Mouse (Mus musculus) MEL (cell line): Measurements from ENCODE around the gene Bsn.

Experiments
- CTCF ChIP-seq, 3 experiments: IDR thresholded peaks in 2 of 3; conservative IDR thresholded peaks in 1 of 3; 2 replicates each; pipeline ENCODE4 v1.5.1; 2011 to 2012; ENCODE audit warnings: low read length in 3 of 3, low read depth in 2 of 3, mild to moderate bottlenecking in 2 of 3, improper control_type of control experiment in 1 of 3, inconsistent platforms in 1 of 3, mixed read lengths in 1 of 3, moderate library complexity in 1 of 3; ENCODE audit not compliant: control insufficient read depth in 1 of 3, insufficient read depth in 1 of 3, poor library complexity in 1 of 3, severe bottlenecking in 1 of 3
- EP300 ChIP-seq, 2 experiments: IDR thresholded peaks; 2 replicates each; pipeline ENCODE4 v1.6.1; 2011; ENCODE audit warnings: improper control_type of control experiment in 2 of 2, low read length in 2 of 2, low read depth in 1 of 2, mild to moderate bottlenecking in 1 of 2
- GATA1 ChIP-seq: IDR thresholded peaks from 2 replicates; pipeline ENCODE4 v1.6.1; 2011; ENCODE audit warnings: low read depth, low read length, improper control_type of control experiment
- KAT2A ChIP-seq: conservative IDR thresholded peaks from 2 replicates; pipeline ENCODE4 v1.6.1; 2012; ENCODE audit warnings: low read depth, low read length, improper control_type of control experiment, inconsistent platforms
- NRF1 ChIP-seq: IDR thresholded peaks from 2 replicates; pipeline ENCODE4 v1.6.1; 2014; ENCODE audit warnings: low read depth, mild to moderate bottlenecking, inconsistent platforms, low read length, improper control_type of control experiment, moderate library complexity; ENCODE audit not compliant: poor library complexity, insufficient read depth, severe bottlenecking
- POLR2A ChIP-seq, 2 experiments: IDR thresholded peaks; 2 replicates each; pipeline ENCODE4 v1.6.1; 2011 to 2012; ENCODE audit warnings: low read length in 2 of 2, mild to moderate bottlenecking in 2 of 2, control low read depth in 1 of 2, improper control_type of control experiment in 1 of 2, low read depth in 1 of 2, moderate library complexity in 1 of 2; ENCODE audit not compliant: control insufficient read depth in 1 of 2, insufficient read depth in 1 of 2, poor library complexity in 1 of 2
- TCF12 ChIP-seq: IDR thresholded peaks from 2 replicates; pipeline ENCODE4 v1.6.1; 2014; ENCODE audit warnings: low read depth, mild to moderate bottlenecking, inconsistent platforms, low read length, improper control_type of control experiment, moderate library complexity
- USF1 ChIP-seq: IDR thresholded peaks from 2 replicates; pipeline ENCODE4 v1.6.1; 2014; ENCODE audit warnings: low read depth, mild to moderate bottlenecking, inconsistent platforms, low read length, improper control_type of control experiment, moderate library complexity

DNA sequence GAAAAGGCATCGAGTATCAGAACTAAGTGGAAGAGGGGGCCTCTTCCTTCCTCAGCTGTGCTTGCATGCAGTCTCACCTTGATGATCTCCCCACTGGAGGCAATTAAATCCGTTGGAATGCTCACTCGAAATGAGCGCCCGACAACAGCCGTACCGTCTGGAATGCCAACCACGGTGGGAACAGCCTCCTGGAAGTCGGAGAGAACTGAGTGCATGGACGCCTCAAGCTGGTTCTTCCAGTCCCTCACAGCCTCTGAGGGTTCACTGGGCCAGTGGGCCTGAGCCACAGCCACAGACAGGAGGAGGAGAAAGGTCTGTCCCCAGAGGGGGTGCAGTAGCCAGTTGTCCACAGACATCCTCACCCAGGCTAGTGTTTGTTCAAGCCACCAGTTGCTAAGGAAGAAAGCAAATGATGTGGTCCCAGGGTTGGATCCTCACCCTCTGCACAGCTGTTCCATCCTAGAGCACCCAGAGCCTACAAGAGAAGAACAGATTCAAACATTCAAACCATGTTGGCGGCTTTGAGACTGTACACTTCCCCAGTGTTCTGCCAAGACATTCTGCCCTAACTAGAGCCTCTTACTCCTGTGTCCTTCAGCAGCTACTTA, 27.9 kb upstream of the Bsn start:
- TF ChIP-seq CTCF (IDR thresholded peaks at IDR 0.05 in 2 of 3, conservative IDR thresholded peaks at IDR 0.05 in 1 of 3; ENCODE audit: control insufficient read depth in 1 of 3, insufficient read depth in 1 of 3, low read depth in 2 of 3, low read length in 3 of 3, poor library complexity in 1 of 3, severe bottlenecking in 1 of 3) (no peak), TCF12 (no peak), USF1 (no peak), POLR2A (IDR thresholded peaks at IDR 0.05; ENCODE audit: control insufficient read depth in 1 of 2, insufficient read depth in 1 of 2, low read depth in 1 of 2, low read length in 2 of 2, poor library complexity in 1 of 2) (no peak), NRF1 (no peak), KAT2A (no peak), EP300 (IDR thresholded peaks at IDR 0.05; ENCODE audit: low read depth in 1 of 2, low read length in 2 of 2) (no peak), GATA1 (no peak)
